Mouse (Mus musculus): ENCODE measurements around the gene Ets2.

- TF ChIP-seq POLR2A (IDR thresholded peaks at IDR 0.05; ENCODE audit: borderline replicate concordance, low read depth, low read length) (no peak), CTCF (IDR thresholded peaks at IDR 0.05; ENCODE audit: low read depth, low read length) (no peak)
Measured at GRCm38 (mm10) chr16:95724776-95725175, 22.9 kb downstream of the Ets2 start.

Data from bone marrow macrophage, adult 2 months (primary cell).